Mouse (Mus musculus) lung, postnatal 0 days (tissue): ENCODE data around the gene Dnase2b.

Experiments
- CTCF ChIP-seq: IDR thresholded peaks from 2 replicates; pipeline ENCODE4 v1.5.1; 2016; ENCODE audit warnings: antibody characterized with exemption, mild to moderate bottlenecking
- EP300 ChIP-seq: IDR thresholded peaks from 2 replicates; pipeline ENCODE4 v1.6.1; 2016; ENCODE audit warnings: antibody characterized with exemption, mild to moderate bottlenecking, control low read depth

DNA sequence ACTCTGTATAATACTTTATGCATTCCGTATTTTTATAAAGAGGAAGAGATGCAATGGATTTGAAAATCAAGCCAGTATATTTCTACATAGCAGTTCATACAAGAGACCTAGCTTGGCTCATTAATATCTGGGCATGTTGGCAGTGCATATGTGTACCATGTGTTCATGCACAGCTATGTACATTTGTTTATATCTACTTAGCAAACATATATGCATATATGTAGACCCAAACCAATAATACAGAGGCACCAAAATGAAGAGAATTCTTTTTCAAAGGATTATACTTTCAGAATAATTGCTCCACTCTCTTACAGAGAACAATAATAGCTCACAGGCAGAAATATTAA is 50.4 kb downstream of the Dnase2b start:
- TF ChIP-seq EP300 (no peak), CTCF (no peak)
